Mouse (Mus musculus) kidney, embryonic 15.5 days (tissue): Measurements from ENCODE around the gene Pds5b. TPM values are rescaled to one million over a fixed set of nuclear protein-coding genes. Genes with fewer than 3 reads are reported as not detected.
A peak's percentile ranks its signal among the peaks of the same experiment; 100 is the strongest.
"Not testable (repeated sequence)": the region's sequence is repeated elsewhere in the genome, so short reads cannot be mapped to it uniquely, and the experiment has no call there.

ENCODE experiments used
- ATAC-seq: fragments of 200-750 bp; cut with Nextera tagmentation; replicated peaks from 2 replicates; pipeline ENCODE4 v1.8.0; 2017; ENCODE audit warnings: moderate TSS enrichment; ENCODE audit not compliant: low FRiP score
- H3K27ac ChIP-seq: fragments of 300-500 bp; sonication (generic); 2 replicates; pipeline ENCODE4 v1.5.1; 2015; ENCODE audit warnings: mild to moderate bottlenecking, inconsistent platforms
- H3K27me3 ChIP-seq: fragments of 300-500 bp; sonication (generic); 2 replicates; pipeline ENCODE4 v1.6.1; 2015; ENCODE audit warnings: inconsistent platforms
- H3K36me3 ChIP-seq: fragments of 300-500 bp; sonication (generic); 2 replicates; pipeline ENCODE4 v1.6.1; 2015; ENCODE audit warnings: inconsistent platforms
- H3K4me1 ChIP-seq: fragments of 300-500 bp; sonication (generic); 2 replicates; pipeline ENCODE4 v1.6.1; 2015; ENCODE audit warnings: inconsistent platforms
- H3K4me2 ChIP-seq: fragments of 300-500 bp; sonication (generic); 2 replicates; pipeline ENCODE4 v1.6.1; 2015; ENCODE audit warnings: moderate library complexity, mild to moderate bottlenecking, inconsistent platforms
- H3K4me3 ChIP-seq: fragments of 300-500 bp; sonication (generic); replicated peaks from 2 replicates; pipeline ENCODE4 v1.5.1; 2015; ENCODE audit warnings: mild to moderate bottlenecking, inconsistent platforms
- H3K9ac ChIP-seq: fragments of 300-500 bp; sonication (generic); 2 replicates; pipeline ENCODE4 v1.6.1; 2015; ENCODE audit warnings: mild to moderate bottlenecking, inconsistent platforms
- H3K9me3 ChIP-seq: fragments of 300-500 bp; sonication (generic); replicated peaks from 2 replicates; pipeline ENCODE4 v1.6.1; 2016; ENCODE audit warnings: inconsistent platforms
- WGBS: fragments of 180-500 bp; shearing (Covaris S2); methylation state at CpG from one replicate; pipeline ENCODE4 v1.1.7; 2015; ENCODE audit warnings: mixed read lengths; 5-methylcytosine and 5-hydroxymethylcytosine counted together
- polyA plus RNA-seq: library from polyadenylated mRNA; unstranded; fragments of >200 nt; fragmentation: Nextera tagmentation; extraction: Ambion mirVana; gene quantifications from 2 replicates; pipeline ENCODE4 v1.2.1, GENCODE M21; 2015

Gene Pds5b
- 32.8 and 33.8 TPM in 2 replicates for polyA plus RNA-seq

DNA sequence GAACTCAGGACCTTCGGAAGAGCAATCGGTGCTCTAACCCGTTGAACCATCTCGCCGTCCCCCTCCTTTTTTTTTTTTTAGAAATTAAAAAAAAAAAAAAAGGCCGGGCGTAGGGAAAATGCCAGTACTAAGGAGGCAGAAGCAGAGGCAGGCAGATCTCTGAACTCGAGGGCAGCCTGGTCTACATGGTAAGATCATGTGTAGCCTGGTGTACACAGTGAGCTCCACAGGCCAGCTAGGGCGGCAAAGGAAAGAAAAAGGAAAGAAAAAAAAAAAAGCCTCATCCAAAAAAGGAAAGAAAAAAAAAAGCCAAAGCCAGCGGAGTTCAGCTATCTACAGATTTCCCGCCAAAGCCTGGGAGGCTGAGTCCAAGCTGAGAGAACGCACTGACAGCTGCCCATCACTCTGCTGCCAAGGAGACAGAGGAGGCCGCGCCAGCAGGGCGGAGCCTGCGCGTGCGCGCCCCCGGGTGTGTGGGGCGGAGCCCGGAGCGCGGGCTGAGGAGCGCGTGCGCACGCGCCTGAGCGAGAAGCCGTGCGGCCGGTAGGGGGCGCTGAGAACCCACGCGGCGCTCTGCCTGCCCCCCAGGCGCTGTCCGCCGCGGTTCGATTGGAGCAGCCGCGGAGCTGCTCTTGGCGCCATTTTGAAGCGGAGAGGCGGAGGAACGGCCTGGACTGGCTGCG is at the start of gene Pds5b:
Gene Pds5b (plus strand): TSS at position 587 of the 683 bp plus-strand sequence.
- WGBS: 13% methylated on average over 49 of the region's 49 CpGs

DNA sequence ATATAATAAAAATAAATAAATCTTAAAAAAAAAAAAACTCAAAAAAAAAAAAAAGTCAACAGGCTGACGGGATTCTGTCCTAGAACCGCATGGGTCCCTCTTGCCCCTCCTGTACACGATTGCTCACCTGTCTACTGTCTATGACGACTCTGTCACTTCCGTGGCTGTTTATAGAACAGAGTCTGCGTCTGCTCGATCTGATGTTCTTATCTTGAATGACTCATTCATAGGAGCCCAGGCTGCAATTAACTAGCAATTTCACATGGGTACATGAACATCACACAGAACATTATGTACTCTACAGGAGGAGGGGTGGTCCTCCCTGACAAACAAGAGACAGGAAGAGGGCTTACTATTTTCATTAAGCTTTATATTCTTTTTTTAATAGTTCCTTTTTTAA is 48.0 kb upstream of the Pds5b start:
- H3K27me3 ChIP-seq: no peaks in the 10 kb centered on the region
- H3K27ac ChIP-seq: no peak overlapping the region
- ATAC-seq: no peak
- 92% methylated on average over 7 of the region's 7 CpGs for WGBS
- H3K36me3 ChIP-seq: 0 out of 2 replicates have a peak, but pooled peaks cover 3% of the 10 kb centered on the region
- H3K4me1 ChIP-seq: no peaks in the 10 kb centered on the region
- no peak overlapping the region for H3K9ac ChIP-seq
- H3K9me3 ChIP-seq: no peaks in the 10 kb centered on the region
- no peak overlapping the region for H3K4me3 ChIP-seq
- no peak overlapping the region for H3K4me2 ChIP-seq

More for the DNA sequence above, at the start of gene Pds5b:
- Histone ChIP-seq H3K4me3 (peak within 1 kb of the TSS; percentile 95), H3K27me3 (no peaks in the 10 kb centered on the region), H3K9ac (peak within 1 kb of the TSS; percentile 97), H3K9me3 (no peaks in the 10 kb centered on the region), H3K4me2 (peak within 1 kb of the TSS; percentile 68), H3K27ac (peak within 1 kb of the TSS; percentile 94), H3K36me3 (no peaks in the 10 kb centered on the region), H3K4me1 (peaks cover 15% of the 10 kb centered on the region)
- ATAC-seq: peak; percentile 98

DNA sequence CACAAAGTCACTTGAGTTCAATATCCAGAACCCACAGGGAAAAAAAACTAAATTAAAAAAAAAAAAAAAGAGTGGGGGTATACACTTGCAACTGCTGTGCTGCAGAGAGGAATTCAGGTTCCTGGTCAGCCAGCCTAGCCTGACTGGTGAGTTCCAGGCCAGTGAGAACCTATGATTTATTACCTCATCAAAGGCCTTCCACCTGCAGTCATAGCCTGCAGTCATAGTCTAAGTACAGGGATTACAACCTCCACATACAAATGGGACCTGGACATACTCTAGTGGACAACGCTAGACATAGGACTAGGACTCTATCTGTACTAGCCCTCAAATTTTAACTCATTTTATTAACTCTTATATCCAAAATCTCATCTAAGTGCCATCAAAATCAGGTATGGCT is 44.3 kb upstream of the Pds5b start:
- H3K9me3 ChIP-seq: no peaks in the 10 kb centered on the region
- no peak overlapping the region for H3K4me3 ChIP-seq
- no peaks in the 10 kb centered on the region for H3K4me1 ChIP-seq
- H3K27me3 ChIP-seq: no peaks in the 10 kb centered on the region
- peak; percentile 82 for ATAC-seq
- WGBS: 73% methylated on average over 1 of the region's 1 CpGs
- H3K27ac ChIP-seq: no peak overlapping the region
- no peak overlapping the region for H3K9ac ChIP-seq
- 0 out of 2 replicates have a peak, but pooled peaks cover 7% of the 10 kb centered on the region for H3K36me3 ChIP-seq
- H3K4me2 ChIP-seq: no peak overlapping the region

DNA sequence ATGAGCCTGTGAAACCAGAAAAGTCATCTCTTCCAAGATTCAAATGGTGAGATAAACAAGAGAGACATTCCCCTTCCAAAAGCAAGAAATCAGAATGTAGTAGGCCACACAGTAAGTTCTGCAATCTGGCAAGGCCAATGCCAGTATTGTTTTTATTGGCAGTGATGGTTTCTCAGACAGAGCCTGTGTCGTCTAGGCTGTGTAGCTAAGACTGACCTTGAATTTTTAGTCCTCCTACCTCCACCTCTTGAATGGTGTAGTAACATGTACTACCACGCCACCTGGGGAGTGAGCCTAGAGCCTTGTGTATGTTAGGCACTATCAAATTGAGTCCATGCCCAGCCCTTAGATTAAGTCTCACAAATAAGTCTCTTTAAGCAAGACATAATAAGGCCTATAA is 43.8 kb upstream of the Pds5b start:
- ATAC-seq: no peak
- Histone ChIP-seq H3K9me3 (no peaks in the 10 kb centered on the region), H3K4me3 (no peak overlapping the region), H3K4me2 (no peak overlapping the region), H3K27me3 (no peaks in the 10 kb centered on the region), H3K4me1 (no peaks in the 10 kb centered on the region), H3K36me3 (peaks cover 11% of the 10 kb centered on the region; the same call in 1 of the 2 replicates), H3K9ac (no peak overlapping the region), H3K27ac (no peak overlapping the region)
- WGBS: 71% methylated on average over 2 of the region's 2 CpGs

DNA sequence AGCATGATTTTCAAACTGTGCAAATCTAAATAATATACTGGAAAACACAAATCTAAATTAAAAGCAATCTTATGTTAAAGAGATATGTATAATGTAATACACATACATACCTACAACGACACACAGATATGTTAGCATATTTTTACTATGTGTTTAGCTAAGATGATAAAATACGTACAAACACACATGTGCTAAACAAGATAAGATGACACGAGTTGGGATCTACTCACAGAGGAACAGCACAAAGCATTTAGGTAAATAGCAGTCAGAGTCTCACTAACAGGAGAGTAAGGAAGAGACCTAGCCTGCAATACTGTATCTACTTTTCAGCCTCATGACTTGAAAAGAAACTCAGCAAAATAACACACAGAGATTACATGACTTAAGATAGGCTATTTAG is 32.1 kb upstream of the Pds5b start:
- Histone ChIP-seq H3K4me3 (no peak overlapping the region), H3K4me1 (no peaks in the 10 kb centered on the region), H3K36me3 (peaks cover 58% of the 10 kb centered on the region), H3K9me3 (no peaks in the 10 kb centered on the region), H3K27me3 (no peaks in the 10 kb centered on the region), H3K9ac (no peak overlapping the region), H3K27ac (no peak overlapping the region), H3K4me2 (no peak overlapping the region)
- 93% methylated on average over 3 of the region's 3 CpGs for WGBS
- no peak for ATAC-seq

DNA sequence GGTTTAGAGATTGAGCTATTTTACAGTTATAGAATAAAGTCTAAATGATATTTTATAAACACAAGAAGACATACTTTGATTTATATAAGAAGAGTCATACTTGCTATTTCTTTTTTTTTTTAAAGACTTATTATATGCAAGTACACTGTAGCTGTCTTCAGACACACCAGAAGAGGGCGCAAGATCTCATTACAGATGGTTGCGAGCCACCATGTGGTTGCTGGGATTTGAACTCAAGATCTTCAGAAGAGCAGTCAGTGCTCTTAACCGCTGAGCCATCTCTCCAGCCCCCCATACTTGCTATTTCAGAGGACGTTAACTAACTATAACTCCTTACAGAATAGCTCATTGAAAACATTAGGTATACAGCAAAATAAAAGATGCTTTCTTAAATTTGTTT is 30.1 kb upstream of the Pds5b start:
- not testable (repeated sequence) for H3K27ac ChIP-seq, H3K4me3 ChIP-seq, ATAC-seq, H3K27me3 ChIP-seq, H3K9ac ChIP-seq, H3K4me2 ChIP-seq, H3K9me3 ChIP-seq, H3K4me1 ChIP-seq
- 98% methylated on average over 4 of the region's 4 CpGs for WGBS
- peaks cover 55% of the 10 kb centered on the region for H3K36me3 ChIP-seq

DNA sequence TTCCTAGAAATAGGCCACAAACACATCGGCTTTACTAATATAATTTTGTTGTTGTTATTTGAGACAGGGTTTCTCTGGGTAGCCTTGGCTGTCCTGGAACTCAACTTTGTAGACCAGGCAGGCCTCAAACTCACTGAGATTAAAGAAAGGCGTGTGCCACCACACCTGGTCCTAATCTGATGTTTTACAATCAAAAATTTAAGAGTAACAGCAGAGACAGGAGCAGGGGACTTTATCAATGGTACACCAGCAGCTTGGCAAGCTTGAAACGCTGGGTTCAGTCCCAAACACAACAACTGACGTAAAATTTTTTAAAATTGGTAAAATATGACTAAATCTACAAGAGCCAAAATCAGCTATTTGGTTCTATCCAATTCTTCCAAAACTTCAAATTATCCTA is 28.6 kb upstream of the Pds5b start:
- Histone ChIP-seq H3K27me3 (no peaks in the 10 kb centered on the region), H3K9me3 (no peaks in the 10 kb centered on the region), H3K4me2 (no peak overlapping the region), H3K36me3 (peaks cover 67% of the 10 kb centered on the region), H3K9ac (no peak overlapping the region), H3K4me3 (no peak overlapping the region), H3K4me1 (no peaks in the 10 kb centered on the region), H3K27ac (no peak overlapping the region)
- no peak for ATAC-seq
- WGBS: 92% methylated on average over 4 of the region's 4 CpGs

DNA sequence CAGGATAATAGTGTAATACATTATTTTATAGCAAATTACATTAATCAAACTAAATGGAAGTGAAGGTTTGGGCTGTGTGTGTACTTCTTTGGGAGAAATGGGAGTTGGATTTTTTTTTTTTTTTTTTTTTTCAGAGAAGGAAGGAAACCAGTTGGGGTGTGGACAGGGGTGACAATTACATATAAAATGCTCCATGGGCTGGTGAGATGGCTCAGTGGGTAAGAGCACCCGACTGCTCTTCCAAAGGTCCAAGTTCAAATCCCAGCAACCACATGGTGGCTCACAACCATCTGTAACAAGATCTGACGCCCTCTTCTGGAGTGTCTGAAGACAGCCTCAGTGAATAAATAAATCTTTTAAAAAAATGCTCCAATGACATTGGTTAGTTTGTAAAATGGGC is 21.0 kb upstream of the Pds5b start:
- Histone ChIP-seq H3K4me1 (0 out of 2 replicates have a peak, but pooled peaks cover 5% of the 10 kb centered on the region), H3K9me3 (no peaks in the 10 kb centered on the region), H3K27me3 (no peaks in the 10 kb centered on the region), H3K27ac (no peak overlapping the region), H3K36me3 (peaks cover 32% of the 10 kb centered on the region), H3K4me3 (no peak overlapping the region), H3K4me2 (no peak overlapping the region), H3K9ac (no peak overlapping the region)
- ATAC-seq: no peak
- 93% methylated on average over 2 of the region's 2 CpGs for WGBS

DNA sequence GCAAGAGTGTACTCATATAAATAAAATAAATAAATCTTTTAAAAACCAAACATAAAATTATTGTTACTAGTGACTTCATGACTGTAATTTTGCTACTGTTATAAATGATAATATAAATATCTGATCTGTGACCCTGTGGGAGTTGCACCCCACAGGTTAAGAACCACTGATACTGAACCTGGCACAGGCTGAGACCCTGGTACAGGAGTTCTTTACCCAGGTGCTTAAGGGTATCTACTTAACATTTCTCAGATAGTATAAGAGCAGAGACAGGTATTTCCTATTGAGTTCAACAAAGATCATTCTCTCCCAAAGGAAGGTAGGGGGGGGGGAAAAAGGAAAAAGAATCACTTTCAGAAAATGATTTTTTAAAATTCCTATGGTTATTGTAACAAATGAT is 19.0 kb upstream of the Pds5b start:
- H3K27me3 ChIP-seq: no peaks in the 10 kb centered on the region
- no peak overlapping the region for H3K4me3 ChIP-seq
- H3K4me2 ChIP-seq: no peak overlapping the region
- H3K9me3 ChIP-seq: no peaks in the 10 kb centered on the region
- H3K9ac ChIP-seq: no peak overlapping the region
- no peak for ATAC-seq
- peaks cover 23% of the 10 kb centered on the region for H3K36me3 ChIP-seq
- 0 out of 2 replicates have a peak, but pooled peaks cover 9% of the 10 kb centered on the region for H3K4me1 ChIP-seq
- H3K27ac ChIP-seq: no peak overlapping the region

DNA sequence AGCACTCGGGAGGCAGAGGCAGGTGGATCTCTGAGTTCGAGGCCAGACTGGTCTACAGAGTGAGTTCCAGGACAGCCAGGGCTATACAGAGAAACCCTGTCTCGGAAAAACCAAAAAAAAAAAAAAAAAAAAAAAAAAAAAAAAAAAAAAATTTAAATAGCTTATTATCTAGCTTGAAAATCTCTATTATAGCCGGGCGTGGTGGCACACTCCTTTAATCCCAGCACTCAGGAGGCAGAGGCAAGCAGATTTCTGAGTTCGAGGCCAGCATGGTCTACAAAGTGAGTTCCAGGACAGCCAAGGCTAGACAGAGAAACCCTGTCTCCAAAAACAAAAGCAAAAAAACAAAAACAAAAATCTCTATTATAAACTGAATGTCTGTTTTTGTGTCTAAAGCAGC is 14.1 kb upstream of the Pds5b start:
- Histone ChIP-seq H3K36me3 (peaks cover 36% of the 10 kb centered on the region), H3K4me1 (peaks cover 25% of the 10 kb centered on the region)
- not testable (repeated sequence) for H3K9me3 ChIP-seq, ATAC-seq, H3K4me3 ChIP-seq, H3K27me3 ChIP-seq, H3K4me2 ChIP-seq, H3K27ac ChIP-seq, H3K9ac ChIP-seq
- 91% methylated on average over 6 of the region's 6 CpGs for WGBS

DNA sequence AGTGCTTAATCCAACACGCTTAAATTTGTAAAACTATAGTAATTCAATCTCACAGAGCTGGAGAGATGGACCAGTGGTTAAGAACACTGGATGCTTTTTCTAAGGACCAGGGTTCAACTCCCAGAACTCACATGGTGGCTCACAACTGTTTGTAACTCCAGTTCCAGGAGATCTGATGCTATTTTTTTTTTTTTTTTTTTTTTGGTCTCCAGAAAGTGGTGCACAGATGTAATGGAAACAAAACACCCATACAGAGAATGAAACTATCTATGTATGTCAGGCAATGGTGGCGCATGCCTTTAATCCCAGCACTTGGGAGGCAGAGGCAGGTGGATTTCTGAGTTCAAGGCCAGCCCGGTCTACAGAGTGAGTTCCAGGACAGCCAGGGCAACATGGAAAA is 13.2 kb upstream of the Pds5b start:
- H3K4me3 ChIP-seq, H3K9me3 ChIP-seq, H3K9ac ChIP-seq, ATAC-seq, H3K27me3 ChIP-seq, H3K4me2 ChIP-seq, H3K27ac ChIP-seq: not testable (repeated sequence)
- 95% methylated on average over 3 of the region's 3 CpGs for WGBS
- peaks cover 36% of the 10 kb centered on the region for H3K36me3 ChIP-seq
- H3K4me1 ChIP-seq: peaks cover 25% of the 10 kb centered on the region

DNA sequence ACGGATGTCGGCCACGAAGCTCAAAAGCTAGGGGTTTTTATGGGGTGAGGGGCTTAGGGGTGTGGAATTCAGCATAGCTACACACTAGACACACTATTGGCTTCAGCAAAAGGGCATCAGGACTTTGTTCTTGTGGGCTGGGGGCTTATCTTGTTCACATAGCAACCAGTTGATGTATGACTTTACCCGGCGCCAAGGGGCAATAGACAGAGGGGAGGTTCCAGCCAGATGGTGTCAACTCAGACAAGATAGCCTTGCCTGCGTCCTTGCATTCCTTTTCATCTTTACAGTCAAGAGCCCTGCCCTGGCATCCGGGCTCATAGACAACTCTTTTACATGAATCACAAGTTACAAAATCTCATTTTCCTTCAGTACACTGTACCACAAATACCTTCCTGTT is 9.6 kb upstream of the Pds5b start:
- not testable (repeated sequence) for H3K27ac ChIP-seq, ATAC-seq, H3K27me3 ChIP-seq, H3K9me3 ChIP-seq, H3K4me2 ChIP-seq, H3K9ac ChIP-seq, H3K4me3 ChIP-seq
- peaks cover 28% of the 10 kb centered on the region for H3K36me3 ChIP-seq
- 72% methylated on average over 7 of the region's 7 CpGs for WGBS
- H3K4me1 ChIP-seq: peaks cover 16% of the 10 kb centered on the region

DNA sequence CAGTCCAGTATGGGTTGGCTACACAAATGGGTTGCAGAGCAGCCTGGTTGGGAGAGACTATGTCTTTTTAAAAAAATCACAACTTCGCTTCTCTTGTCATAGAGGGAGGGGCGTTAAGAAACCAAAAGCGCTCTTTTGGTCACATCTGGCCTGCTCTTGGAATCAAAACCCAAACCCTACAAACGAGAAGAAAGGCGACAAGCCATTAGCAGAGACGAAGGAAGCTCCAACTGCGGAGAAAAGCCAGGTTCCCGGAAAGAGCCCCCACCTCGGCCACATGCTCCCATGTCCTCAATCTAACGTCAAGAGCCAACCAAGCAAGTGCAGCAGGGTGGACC is 8.8 kb upstream of the Pds5b start:
- peak overlapping the region; percentile 67 for H3K4me2 ChIP-seq
- no peaks in the 10 kb centered on the region for H3K27me3 ChIP-seq
- H3K9me3 ChIP-seq: no peaks in the 10 kb centered on the region
- peak overlapping the region; percentile 100 for H3K4me3 ChIP-seq
- peak overlapping the region; percentile 95 for H3K9ac ChIP-seq
- peaks cover 16% of the 10 kb centered on the region for H3K4me1 ChIP-seq
- peak overlapping the region; percentile 99 for H3K27ac ChIP-seq
- ATAC-seq: no peak
- peaks cover 25% of the 10 kb centered on the region for H3K36me3 ChIP-seq
- WGBS: under 1% methylated on average over 10 of the region's 10 CpGs
